Mouse (Mus musculus): Measurements from ENCODE around the gene Sult1d1. TPM values are rescaled to one million over a fixed set of nuclear protein-coding genes. Genes with fewer than 3 reads are reported as not detected.

Sult1d1 gene
- not detected in 2 replicates for polyA plus RNA-seq (2014; fragmentation: Nextera tagmentation; extraction: Ambion mirVana)

DNA sequence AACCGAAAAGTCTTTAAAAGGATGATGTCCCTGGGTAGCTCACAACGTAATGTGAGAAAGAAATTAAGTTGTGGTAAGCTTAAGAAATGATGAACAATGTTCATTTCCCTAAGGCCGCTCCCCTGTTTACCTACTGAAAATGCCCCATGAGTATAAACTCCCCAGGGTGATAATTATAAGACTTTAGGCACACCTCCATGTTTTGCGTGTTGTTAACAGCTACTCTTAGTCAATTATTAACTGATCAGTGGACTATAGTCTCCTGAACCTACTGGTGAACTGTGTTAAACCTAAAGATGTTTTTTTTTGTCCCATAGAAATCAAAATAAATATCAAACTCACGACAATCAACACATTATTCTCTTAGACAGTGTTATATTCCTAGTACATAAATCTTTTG, at the start of gene Sult1d1:
Gene Sult1d1 (minus strand): TSS at position 183 of the 400 bp plus-strand sequence.
- 83% methylated on average over 5 of the region's 5 CpGs for WGBS
- Histone ChIP-seq H3K9ac (ENCODE audit: low read depth, low read length) (no peak within 1 kb of the TSS), H3K9me3 (ENCODE audit: control insufficient read depth, low read length) (no peaks in the 10 kb centered on the region), H3K27ac (ENCODE audit: low read depth, low read length) (no peak within 1 kb of the TSS), H3K27me3 (ENCODE audit: control insufficient read depth, insufficient read depth, low read length) (no peaks in the 10 kb centered on the region), H3K4me2 (replicated peaks; ENCODE audit: low read depth, low read length) (no peak within 1 kb of the TSS), H3K36me3 (ENCODE audit: control insufficient read depth, insufficient read depth, low read length) (no peaks in the 10 kb centered on the region), H3K4me3 (ENCODE audit: low read depth, low read length) (no peak within 1 kb of the TSS), H3K4me1 (replicated peaks; ENCODE audit: control insufficient read depth, insufficient read depth, low read length) (no peaks in the 10 kb centered on the region)
- DNase-seq (ENCODE audit: low spot score): no peak
- ATAC-seq (ENCODE audit: low FRiP score): no peak

DNA sequence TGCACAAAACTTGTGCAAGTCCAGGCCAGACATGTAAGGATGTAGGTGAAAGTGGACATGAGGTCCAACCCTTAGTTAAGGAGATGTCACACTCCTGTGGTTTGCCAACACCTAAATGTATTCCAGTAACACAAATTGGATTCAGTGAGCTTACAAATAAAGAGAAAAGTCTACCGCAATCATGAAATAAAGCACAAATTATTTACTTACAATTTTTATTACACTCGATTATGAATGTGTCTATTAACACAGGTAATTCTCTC, 46.2 kb upstream of the Sult1d1 start:
- no peak for ATAC-seq (ENCODE audit: low FRiP score)

DNA sequence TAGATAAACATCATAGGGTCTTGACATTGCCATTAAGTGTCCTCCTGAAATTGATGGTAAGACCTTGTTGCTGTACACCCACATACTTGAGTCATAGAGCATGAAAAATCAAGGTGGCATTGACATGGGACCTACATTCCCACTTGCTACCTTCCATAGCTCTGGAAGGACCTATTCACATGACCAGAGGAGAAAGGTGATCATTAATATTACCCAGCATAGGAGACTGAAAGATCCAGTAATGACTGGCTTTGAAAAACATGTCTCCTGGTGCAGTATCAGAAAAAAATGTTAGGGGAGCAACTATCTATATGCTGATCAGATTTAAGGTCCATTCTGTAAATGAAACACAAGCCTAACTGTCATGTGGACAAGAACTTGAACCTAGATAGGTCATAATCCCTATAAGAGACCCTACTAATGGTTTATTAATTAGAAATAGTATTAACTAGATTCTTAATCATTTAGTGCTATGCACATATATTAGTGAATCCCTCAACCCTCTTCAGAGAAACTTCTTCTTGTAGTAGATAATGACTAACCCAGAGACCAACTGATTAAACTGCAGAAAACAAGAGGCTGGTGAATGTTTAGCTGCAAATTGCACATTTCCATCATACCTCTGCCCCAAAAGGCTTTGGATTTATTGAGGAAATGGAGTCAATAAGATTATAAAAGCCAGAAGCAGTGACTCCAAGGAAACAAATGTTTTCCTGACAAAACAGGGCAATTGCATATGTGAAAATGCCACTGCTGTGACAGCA, 45.7 kb upstream of the Sult1d1 start:
- Histone ChIP-seq H3K9me3 (ENCODE audit: control insufficient read depth, low read length) (no peaks in the 10 kb centered on the region), H3K4me1 (replicated peaks; ENCODE audit: control insufficient read depth, insufficient read depth, low read length) (no peaks in the 10 kb centered on the region), H3K4me2 (replicated peaks; ENCODE audit: low read depth, low read length) (no peak overlapping the region), H3K27ac (ENCODE audit: low read depth, low read length) (no peak overlapping the region), H3K36me3 (ENCODE audit: control insufficient read depth, insufficient read depth, low read length) (no peaks in the 10 kb centered on the region), H3K9ac (ENCODE audit: low read depth, low read length) (no peak overlapping the region), H3K4me3 (ENCODE audit: low read depth, low read length) (no peak overlapping the region), H3K27me3 (ENCODE audit: control insufficient read depth, insufficient read depth, low read length) (no peaks in the 10 kb centered on the region)
- ATAC-seq (ENCODE audit: low FRiP score): no peak
- DNase-seq (ENCODE audit: low spot score): no peak

More for the DNA sequence above, 46.2 kb upstream of the Sult1d1 start:
- no peak for DNase-seq (ENCODE audit: low spot score)
- no peak overlapping the region for H3K27ac ChIP-seq (ENCODE audit: low read depth, low read length)
- no peak overlapping the region for H3K4me2 ChIP-seq (replicated peaks; ENCODE audit: low read depth, low read length)
- no peaks in the 10 kb centered on the region for H3K9me3 ChIP-seq (ENCODE audit: control insufficient read depth, low read length)
- no peaks in the 10 kb centered on the region for H3K36me3 ChIP-seq (ENCODE audit: control insufficient read depth, insufficient read depth, low read length)
- no peaks in the 10 kb centered on the region for H3K27me3 ChIP-seq (ENCODE audit: control insufficient read depth, insufficient read depth, low read length)
- no peaks in the 10 kb centered on the region for H3K4me1 ChIP-seq (replicated peaks; ENCODE audit: control insufficient read depth, insufficient read depth, low read length)
- 95% methylated on average over 2 of the region's 2 CpGs for WGBS
- H3K4me3 ChIP-seq (ENCODE audit: low read depth, low read length): no peak overlapping the region
- no peak overlapping the region for H3K9ac ChIP-seq (ENCODE audit: low read depth, low read length)

DNA sequence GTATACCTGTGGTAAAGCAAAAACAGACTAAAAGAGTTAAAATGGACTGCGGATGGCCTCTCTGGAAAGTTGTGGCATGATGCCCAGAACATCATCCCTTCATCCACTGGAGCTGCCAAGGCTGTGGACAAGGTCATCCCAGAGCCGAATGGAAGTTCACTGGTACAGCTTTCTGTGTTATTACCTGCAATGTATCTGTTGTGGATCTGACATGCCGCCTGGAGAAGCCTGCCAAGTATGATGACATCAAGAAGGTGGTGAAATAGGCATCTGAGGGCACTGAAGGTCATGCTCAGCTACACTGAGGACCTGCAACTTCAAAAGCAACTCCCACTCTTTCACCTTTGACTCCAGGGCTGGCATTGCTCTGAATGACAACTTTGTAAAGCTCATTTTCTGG, 32.2 kb upstream of the Sult1d1 start:
- Histone ChIP-seq H3K36me3 (ENCODE audit: control insufficient read depth, insufficient read depth, low read length) (no peaks in the 10 kb centered on the region), H3K4me3 (ENCODE audit: low read depth, low read length) (no peak overlapping the region), H3K9me3 (ENCODE audit: control insufficient read depth, low read length) (no peaks in the 10 kb centered on the region), H3K27ac (ENCODE audit: low read depth, low read length) (no peak overlapping the region), H3K9ac (ENCODE audit: low read depth, low read length) (no peak overlapping the region), H3K27me3 (ENCODE audit: control insufficient read depth, insufficient read depth, low read length) (no peaks in the 10 kb centered on the region), H3K4me2 (replicated peaks; ENCODE audit: low read depth, low read length) (no peak overlapping the region), H3K4me1 (replicated peaks; ENCODE audit: control insufficient read depth, insufficient read depth, low read length) (no peaks in the 10 kb centered on the region)
- DNase-seq (ENCODE audit: low spot score) (no peak), ATAC-seq (ENCODE audit: low FRiP score) (no peak)
- WGBS: 84% methylated on average over 3 of the region's 3 CpGs

DNA sequence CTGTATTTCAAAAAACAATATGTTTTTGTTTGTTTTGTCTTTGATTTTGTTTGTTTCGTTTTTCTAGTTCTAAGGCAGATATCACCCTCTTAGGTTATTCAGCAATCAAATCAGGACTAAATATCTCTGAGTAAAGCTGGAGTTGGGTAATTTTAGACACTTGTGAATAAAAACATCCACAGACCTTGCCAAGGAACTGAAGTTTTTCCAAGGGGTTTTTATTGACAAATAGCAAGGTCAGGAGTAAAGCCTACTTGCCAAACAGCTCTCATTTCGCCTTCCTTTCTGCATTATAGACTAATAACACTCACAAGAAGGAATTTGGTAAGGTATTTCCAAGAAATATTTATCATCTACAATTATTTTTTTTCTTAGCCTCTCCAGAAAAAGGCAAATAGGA, 29.1 kb upstream of the Sult1d1 start:
- DNase-seq (ENCODE audit: low spot score) (no peak), ATAC-seq (ENCODE audit: low FRiP score) (no peak)
- Histone ChIP-seq H3K36me3 (ENCODE audit: control insufficient read depth, insufficient read depth, low read length) (no peaks in the 10 kb centered on the region), H3K9ac (ENCODE audit: low read depth, low read length) (no peak overlapping the region), H3K27ac (ENCODE audit: low read depth, low read length) (no peak overlapping the region), H3K27me3 (ENCODE audit: control insufficient read depth, insufficient read depth, low read length) (no peaks in the 10 kb centered on the region), H3K4me3 (ENCODE audit: low read depth, low read length) (no peak overlapping the region), H3K9me3 (ENCODE audit: control insufficient read depth, low read length) (no peaks in the 10 kb centered on the region), H3K4me1 (replicated peaks; ENCODE audit: control insufficient read depth, insufficient read depth, low read length) (no peaks in the 10 kb centered on the region), H3K4me2 (replicated peaks; ENCODE audit: low read depth, low read length) (no peak overlapping the region)
- 82% methylated on average over 2 of the region's 2 CpGs for WGBS

DNA sequence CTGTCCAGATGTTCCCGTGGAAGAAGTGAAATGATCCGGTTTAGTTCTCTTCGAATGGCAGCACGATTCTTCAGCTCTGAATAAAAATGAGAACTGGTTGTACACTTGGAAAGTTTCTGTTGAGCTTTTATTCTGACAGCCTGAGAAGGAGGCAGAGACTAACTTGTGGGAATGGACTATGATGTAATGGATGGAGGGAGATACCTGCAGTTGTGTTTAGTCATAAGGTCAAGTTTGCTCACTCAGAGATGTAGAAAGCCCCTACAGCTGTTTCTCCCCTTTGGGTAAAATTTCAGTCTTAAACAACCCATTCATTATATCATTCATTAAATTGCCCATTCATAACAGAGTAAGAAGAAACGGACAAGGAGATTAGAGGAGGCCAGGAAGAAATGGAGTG, 22.7 kb upstream of the Sult1d1 start, which contains the start of gene Sult1e1:
Gene Sult1e1 (minus strand): TSS at position 101 of the 400 bp plus-strand sequence.
- ATAC-seq (ENCODE audit: low FRiP score): no peak
- no peaks in the 10 kb centered on the region for H3K4me1 ChIP-seq (replicated peaks; ENCODE audit: control insufficient read depth, insufficient read depth, low read length)

DNA sequence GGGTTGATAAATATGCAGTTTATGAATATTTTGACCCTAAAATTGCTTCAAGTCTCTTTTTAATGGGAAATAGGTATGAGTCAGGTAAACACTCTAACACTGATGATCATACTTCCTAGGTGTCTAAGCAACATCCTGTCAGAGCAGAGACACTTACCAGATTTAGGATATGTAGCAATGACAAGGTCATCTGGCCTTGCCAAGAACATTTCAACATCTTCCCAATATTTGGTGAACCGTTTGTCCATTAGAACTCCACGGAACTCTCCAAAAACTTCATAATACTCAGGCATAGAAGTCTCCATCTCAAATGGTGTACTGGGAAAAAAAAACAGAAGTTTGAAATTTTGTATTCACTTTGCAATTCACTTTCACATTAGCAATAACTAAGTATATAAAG, 21.1 kb upstream of the Sult1d1 start:
- DNase-seq (ENCODE audit: low spot score) (no peak), ATAC-seq (ENCODE audit: low FRiP score) (no peak)
- H3K9me3 ChIP-seq (ENCODE audit: control insufficient read depth, low read length): no peaks in the 10 kb centered on the region
- no peak overlapping the region for H3K4me3 ChIP-seq (ENCODE audit: low read depth, low read length)
- WGBS: 97% methylated on average over 2 of the region's 2 CpGs
- H3K36me3 ChIP-seq (ENCODE audit: control insufficient read depth, insufficient read depth, low read length): no peaks in the 10 kb centered on the region
- no peak overlapping the region for H3K9ac ChIP-seq (ENCODE audit: low read depth, low read length)
- no peaks in the 10 kb centered on the region for H3K27me3 ChIP-seq (ENCODE audit: control insufficient read depth, insufficient read depth, low read length)
- H3K27ac ChIP-seq (ENCODE audit: low read depth, low read length): no peak overlapping the region
- no peak overlapping the region for H3K4me2 ChIP-seq (replicated peaks; ENCODE audit: low read depth, low read length)
- H3K4me1 ChIP-seq (replicated peaks; ENCODE audit: control insufficient read depth, insufficient read depth, low read length): no peaks in the 10 kb centered on the region

More for the DNA sequence above, 22.7 kb upstream of the Sult1d1 start, which contains the start of gene Sult1e1:
- WGBS: 86% methylated on average over 5 of the region's 5 CpGs
- no peaks in the 10 kb centered on the region for H3K27me3 ChIP-seq (ENCODE audit: control insufficient read depth, insufficient read depth, low read length)
- H3K36me3 ChIP-seq (ENCODE audit: control insufficient read depth, insufficient read depth, low read length): no peaks in the 10 kb centered on the region
- DNase-seq (ENCODE audit: low spot score): no peak
- no peaks in the 10 kb centered on the region for H3K9me3 ChIP-seq (ENCODE audit: control insufficient read depth, low read length)
- no peak within 1 kb of the TSS for H3K9ac ChIP-seq (ENCODE audit: low read depth, low read length)
- H3K4me2 ChIP-seq (replicated peaks; ENCODE audit: low read depth, low read length): no peak within 1 kb of the TSS
- H3K27ac ChIP-seq (ENCODE audit: low read depth, low read length): no peak within 1 kb of the TSS
- H3K4me3 ChIP-seq (ENCODE audit: low read depth, low read length): no peak within 1 kb of the TSS

DNA sequence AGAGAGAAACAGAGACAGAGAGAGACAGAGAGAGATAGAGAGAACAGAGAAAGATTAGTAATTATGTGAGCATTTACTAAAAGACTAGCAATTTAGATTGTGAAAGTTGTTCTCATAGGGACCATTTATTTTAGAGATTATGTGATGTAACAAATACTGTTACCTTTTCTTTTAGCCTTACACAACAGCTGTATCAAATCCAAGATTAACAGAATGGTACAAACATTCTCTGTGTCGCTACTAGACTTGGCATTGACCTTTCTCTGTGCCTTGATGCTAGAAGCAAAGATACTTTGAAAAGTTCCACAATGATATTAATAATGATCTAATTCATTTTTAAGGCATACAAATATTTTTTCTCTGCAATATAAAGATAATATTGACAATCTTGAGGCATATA, 11.6 kb upstream of the Sult1d1 start:
- H3K4me3 ChIP-seq (ENCODE audit: low read depth, low read length): no peak overlapping the region
- no peak for ATAC-seq (ENCODE audit: low FRiP score)
- 77% methylated on average over 1 of the region's 1 CpGs for WGBS
- H3K9ac ChIP-seq (ENCODE audit: low read depth, low read length): no peak overlapping the region
- no peak overlapping the region for H3K27ac ChIP-seq (ENCODE audit: low read depth, low read length)
- H3K4me1 ChIP-seq (replicated peaks; ENCODE audit: control insufficient read depth, insufficient read depth, low read length): no peaks in the 10 kb centered on the region
- no peaks in the 10 kb centered on the region for H3K27me3 ChIP-seq (ENCODE audit: control insufficient read depth, insufficient read depth, low read length)
- H3K36me3 ChIP-seq (ENCODE audit: control insufficient read depth, insufficient read depth, low read length): no peaks in the 10 kb centered on the region
- no peaks in the 10 kb centered on the region for H3K9me3 ChIP-seq (ENCODE audit: control insufficient read depth, low read length)
- no peak overlapping the region for H3K4me2 ChIP-seq (replicated peaks; ENCODE audit: low read depth, low read length)
- DNase-seq (ENCODE audit: low spot score): no peak

DNA sequence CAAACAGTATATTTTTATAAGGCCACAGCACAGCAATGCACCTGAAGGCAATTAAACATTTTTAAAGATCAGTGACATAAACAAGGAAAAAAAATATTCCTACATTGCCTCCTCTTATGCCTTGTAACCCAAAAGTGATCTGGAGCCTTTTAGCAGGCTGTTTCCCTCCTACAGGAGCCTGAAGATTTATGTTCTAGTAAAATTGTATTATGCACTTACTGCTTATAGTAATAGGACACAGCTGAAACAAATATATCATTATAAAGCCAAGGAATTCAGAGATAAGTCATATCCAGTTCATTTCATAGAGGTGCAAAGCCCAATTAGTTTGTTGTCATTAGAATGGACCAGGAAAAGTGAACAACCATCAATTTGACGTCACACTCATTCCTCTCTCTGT, 5.3 kb upstream of the Sult1d1 start:
- DNase-seq (ENCODE audit: low spot score) (no peak), ATAC-seq (ENCODE audit: low FRiP score) (no peak)
- Histone ChIP-seq H3K4me3 (ENCODE audit: low read depth, low read length) (no peak overlapping the region), H3K4me2 (replicated peaks; ENCODE audit: low read depth, low read length) (no peak overlapping the region), H3K4me1 (replicated peaks; ENCODE audit: control insufficient read depth, insufficient read depth, low read length) (no peaks in the 10 kb centered on the region), H3K27me3 (ENCODE audit: control insufficient read depth, insufficient read depth, low read length) (no peaks in the 10 kb centered on the region), H3K9me3 (ENCODE audit: control insufficient read depth, low read length) (no peaks in the 10 kb centered on the region), H3K36me3 (ENCODE audit: control insufficient read depth, insufficient read depth, low read length) (no peaks in the 10 kb centered on the region), H3K9ac (ENCODE audit: low read depth, low read length) (no peak overlapping the region), H3K27ac (ENCODE audit: low read depth, low read length) (no peak overlapping the region)
- WGBS: 74% methylated on average over 1 of the region's 1 CpGs
